Mouse (Mus musculus) forebrain, embryonic 13.5 days (tissue): Measurements from ENCODE around the gene Shcbp1l. TPM values are rescaled to one million over a fixed set of nuclear protein-coding genes. Genes with fewer than 3 reads are reported as not detected.

ENCODE experiments used
- ATAC-seq: fragments of 200-750 bp; cut with Nextera tagmentation; 2 replicates; pipeline ENCODE4 v1.8.0; 2017
- H3K27ac ChIP-seq: fragments of 300-500 bp; sonication (generic); 2 replicates; pipeline ENCODE4 v1.5.1; 2015; ENCODE audit warnings: inconsistent platforms, mild to moderate bottlenecking, moderate library complexity
- H3K27me3 ChIP-seq: fragments of 300-500 bp; sonication (generic); 2 replicates; pipeline ENCODE4 v1.6.1; 2015; ENCODE audit warnings: mild to moderate bottlenecking, inconsistent platforms
- H3K36me3 ChIP-seq: fragments of 300-500 bp; sonication (generic); 2 replicates; pipeline ENCODE4 v1.6.1; 2015; ENCODE audit warnings: mild to moderate bottlenecking, inconsistent platforms; ENCODE audit not compliant: poor library complexity, severe bottlenecking
- H3K4me1 ChIP-seq: fragments of 300-500 bp; sonication (generic); 2 replicates; pipeline ENCODE4 v1.6.1; 2015; ENCODE audit warnings: inconsistent platforms
- H3K4me2 ChIP-seq: fragments of 300-500 bp; sonication (generic); 2 replicates; pipeline ENCODE4 v1.6.1; 2015; ENCODE audit warnings: inconsistent platforms, mild to moderate bottlenecking, moderate library complexity
- H3K4me3 ChIP-seq: fragments of 300-500 bp; sonication (generic); 2 replicates; pipeline ENCODE4 v1.5.1; 2015; ENCODE audit warnings: mild to moderate bottlenecking, inconsistent platforms
- H3K9ac ChIP-seq: fragments of 300-500 bp; sonication (generic); 2 replicates; pipeline ENCODE4 v1.6.1; 2015; ENCODE audit warnings: mild to moderate bottlenecking, inconsistent platforms
- H3K9me3 ChIP-seq: fragments of 300-500 bp; sonication (generic); replicated peaks from 2 replicates; pipeline ENCODE4 v1.6.1; 2016; ENCODE audit warnings: inconsistent platforms
- WGBS: fragments of 180-500 bp; shearing (Covaris S2); methylation state at CpG from one replicate; pipeline ENCODE4 v1.1.7; 2015; 5-methylcytosine and 5-hydroxymethylcytosine counted together
- polyA plus RNA-seq: library from polyadenylated mRNA; unstranded; fragments of >200 nt; fragmentation: Nextera tagmentation; extraction: Ambion mirVana; gene quantifications from 2 replicates; pipeline ENCODE4 v1.2.1, GENCODE M21; 2015

Shcbp1l gene
- polyA plus RNA-seq, 1 experiment from 2014 or later = 0.14 TPM

DNA sequence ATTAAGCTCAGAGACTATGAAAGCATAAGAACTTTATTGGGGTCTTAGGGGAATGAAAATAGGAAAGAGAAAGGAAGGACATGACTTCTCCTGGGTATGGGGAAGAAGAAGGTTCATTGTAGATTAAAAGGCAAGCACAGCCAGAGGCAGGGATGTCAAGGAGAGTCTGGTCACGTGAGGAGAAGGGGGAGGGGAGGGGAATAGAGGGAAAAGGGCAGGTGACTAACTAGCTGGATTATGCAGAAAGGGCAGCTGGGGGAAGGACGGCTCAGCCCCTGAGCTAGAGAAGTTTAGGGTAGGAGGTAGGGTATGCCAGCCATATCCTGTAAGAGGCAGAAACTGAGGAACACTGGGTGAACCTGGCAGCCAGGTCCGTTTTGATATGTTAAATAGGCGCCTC lies 68.4 kb downstream of the Shcbp1l start:
- Histone ChIP-seq H3K9me3 (no peaks in the 10 kb centered on the region), H3K36me3 (no peaks in the 10 kb centered on the region), H3K27ac (no peak overlapping the region), H3K4me1 (no peaks in the 10 kb centered on the region), H3K4me2 (no peak overlapping the region), H3K4me3 (no peak overlapping the region), H3K9ac (no peak overlapping the region), H3K27me3 (no peaks in the 10 kb centered on the region)
- WGBS = 16% methylated on average over 4 of the region's 4 CpGs
- ATAC-seq = no peak

DNA sequence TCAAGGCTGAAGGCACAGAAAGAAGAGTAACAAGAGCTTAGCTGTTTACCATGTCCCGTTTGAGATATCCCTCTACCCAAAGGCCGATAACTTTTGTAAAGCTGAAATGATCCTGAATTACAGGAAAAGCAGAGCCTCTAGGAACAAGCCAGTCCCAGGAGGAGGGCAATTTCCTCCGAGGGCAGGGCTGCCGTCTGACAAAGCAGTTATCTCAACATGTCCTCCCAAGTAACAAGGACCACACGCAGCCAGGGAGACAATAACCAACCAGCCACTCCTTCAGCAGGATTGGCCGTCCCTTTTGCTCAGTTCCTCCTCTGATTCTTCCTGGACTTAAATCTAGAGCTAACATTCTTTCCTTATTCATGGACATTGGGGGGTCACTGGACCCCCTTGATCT lies 69.0 kb downstream of the Shcbp1l start:
- 25% methylated on average over 6 of the region's 6 CpGs for WGBS
- Histone ChIP-seq H3K36me3 (no peaks in the 10 kb centered on the region), H3K4me1 (no peaks in the 10 kb centered on the region), H3K4me2 (no peak overlapping the region), H3K9me3 (no peaks in the 10 kb centered on the region), H3K27ac (no peak overlapping the region), H3K9ac (no peak overlapping the region), H3K27me3 (no peaks in the 10 kb centered on the region), H3K4me3 (no peak overlapping the region)
- ATAC-seq = no peak

- H3K4me2 ChIP-seq = no peak overlapping the region
- ATAC-seq = no peak
- H3K36me3 ChIP-seq = no peaks in the 10 kb centered on the region
- H3K9me3 ChIP-seq = no peaks in the 10 kb centered on the region
- WGBS = 70% methylated on average over 3 of the region's 3 CpGs
- no peak overlapping the region for H3K4me3 ChIP-seq
- H3K27me3 ChIP-seq = no peaks in the 10 kb centered on the region
- H3K27ac ChIP-seq = no peak overlapping the region
- H3K4me1 ChIP-seq = no peaks in the 10 kb centered on the region
- no peak overlapping the region for H3K9ac ChIP-seq
These were observed 71.1 kb downstream of the Shcbp1l start for GRCm38 (mm10) chr1:153496030-153496429.

GRCm38 (mm10) chr1:153500030-153500429 lies 75.1 kb downstream of the Shcbp1l start:
- WGBS = 91% methylated on average over 9 of the region's 9 CpGs
- no peak for ATAC-seq
- H3K9ac ChIP-seq = no peak overlapping the region

DNA sequence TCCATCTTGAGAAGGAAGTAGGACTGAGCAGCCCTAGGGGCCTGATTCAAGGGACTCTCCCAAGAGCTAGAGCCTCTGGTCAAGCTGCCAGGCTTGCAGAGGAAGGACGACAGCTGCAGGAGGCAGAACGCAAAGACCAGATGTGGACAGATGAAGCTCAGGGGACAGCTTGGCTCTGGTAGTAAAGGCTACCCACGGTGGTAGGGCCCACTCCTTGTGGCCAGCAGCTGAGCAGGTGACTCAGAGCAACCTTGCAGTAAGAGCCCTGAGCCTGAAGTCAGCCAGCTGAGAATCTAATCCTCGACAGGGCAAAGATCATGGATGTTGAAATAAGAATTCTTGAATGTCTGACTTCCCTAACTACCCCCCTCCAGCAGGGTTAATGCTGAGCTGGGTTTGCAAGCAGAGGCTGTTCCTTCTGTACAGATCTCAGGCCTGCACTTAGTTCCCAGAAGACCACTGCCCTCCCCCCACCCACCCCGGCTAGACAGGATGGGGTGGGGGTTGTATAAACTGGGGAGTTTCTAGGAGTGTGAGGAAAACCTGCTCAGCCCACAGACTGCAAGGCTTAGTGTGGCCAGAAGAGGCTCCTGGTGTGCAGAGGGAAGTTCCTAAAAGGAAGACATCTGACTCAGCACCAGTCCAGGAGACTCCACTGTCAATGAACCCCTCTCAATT lies 76.8 kb downstream of the Shcbp1l start:
- 63% methylated on average over 5 of the region's 5 CpGs for WGBS
- H3K36me3 ChIP-seq = no peaks in the 10 kb centered on the region
- H3K9me3 ChIP-seq = no peaks in the 10 kb centered on the region
- no peak overlapping the region for H3K9ac ChIP-seq
- H3K27me3 ChIP-seq = no peaks in the 10 kb centered on the region
- H3K4me2 ChIP-seq = no peak overlapping the region
- no peak for ATAC-seq
- no peak overlapping the region for H3K27ac ChIP-seq
- H3K4me1 ChIP-seq = no peaks in the 10 kb centered on the region
- H3K4me3 ChIP-seq = no peak overlapping the region

More at GRCm38 (mm10) chr1:153500030-153500429, 75.1 kb downstream of the Shcbp1l start:
- Histone ChIP-seq H3K27me3 (no peaks in the 10 kb centered on the region), H3K36me3 (no peaks in the 10 kb centered on the region), H3K27ac (no peak overlapping the region), H3K4me1 (no peaks in the 10 kb centered on the region), H3K9me3 (no peaks in the 10 kb centered on the region), H3K4me3 (no peak overlapping the region), H3K4me2 (no peak overlapping the region)

Other genes starting within 250 kb of the Shcbp1l start
- 0.14 and 0.67 TPM in 2 replicates for gene Lamc2, start 238.7 kb upstream of the Shcbp1l start, polyA plus RNA-seq
- gene Lamc1, start 92.4 kb upstream of the Shcbp1l start, polyA plus RNA-seq = 11.8 and 12.8 TPM in 2 replicates
- 55.5 and 59.0 TPM in 2 replicates for gene Dhx9, start 62.5 kb downstream of the Shcbp1l start, polyA plus RNA-seq
- gene Npl, start 124.9 kb downstream of the Shcbp1l start, polyA plus RNA-seq = 6.6 and 7.8 TPM in 2 replicates
- 14.6 and 17.7 TPM in 2 replicates for gene Rgs8, start 227.9 kb downstream of the Shcbp1l start, polyA plus RNA-seq